Mouse (Mus musculus) liver, embryonic 15.5 days (tissue): ENCODE results near the gene Arhgef10l. TPM values are rescaled to one million over a fixed set of nuclear protein-coding genes. Genes with fewer than 3 reads are reported as not detected.

Experiments used
- ATAC-seq: fragments of 200-750 bp; cut with Nextera tagmentation; 2 replicates; pipeline ENCODE4 v1.8.0; 2017; ENCODE audit warnings: moderate number of reproducible peaks, mild to moderate bottlenecking, moderate library complexity; ENCODE audit not compliant: insufficient read depth
- H3K27ac ChIP-seq: fragments of 300-500 bp; sonication (generic); replicated peaks from 2 replicates; pipeline ENCODE4 v1.5.1; 2015; ENCODE audit warnings: mild to moderate bottlenecking, inconsistent platforms
- H3K27me3 ChIP-seq: fragments of 300-500 bp; sonication (generic); 2 replicates; pipeline ENCODE4 v1.6.1; 2015; ENCODE audit warnings: mild to moderate bottlenecking, inconsistent platforms
- H3K36me3 ChIP-seq: fragments of 300-500 bp; sonication (generic); replicated peaks from 2 replicates; pipeline ENCODE4 v1.6.1; 2015; ENCODE audit warnings: moderate library complexity, mild to moderate bottlenecking, inconsistent platforms
- H3K4me1 ChIP-seq: fragments of 300-500 bp; sonication (generic); replicated peaks from 2 replicates; pipeline ENCODE4 v1.6.1; 2015; ENCODE audit warnings: inconsistent platforms
- H3K4me2 ChIP-seq: fragments of 300-500 bp; sonication (generic); 2 replicates; pipeline ENCODE4 v1.6.1; 2015; ENCODE audit warnings: moderate library complexity, mild to moderate bottlenecking, inconsistent platforms
- H3K4me3 ChIP-seq: fragments of 300-500 bp; sonication (generic); replicated peaks from 2 replicates; pipeline ENCODE4 v1.5.1; 2015; ENCODE audit warnings: mild to moderate bottlenecking, inconsistent platforms
- H3K9ac ChIP-seq: fragments of 300-500 bp; sonication (generic); 2 replicates; pipeline ENCODE4 v1.6.1; 2015; ENCODE audit warnings: moderate library complexity, mild to moderate bottlenecking, inconsistent platforms
- H3K9me3 ChIP-seq: fragments of 300-500 bp; sonication (generic); replicated peaks from 2 replicates; pipeline ENCODE4 v1.6.1; 2016; ENCODE audit warnings: inconsistent platforms
- WGBS: fragments of 180-500 bp; shearing (Covaris S2); methylation state at CpG from one replicate; pipeline ENCODE4 v1.1.7; 2015; ENCODE audit warnings: mixed read lengths; ENCODE audit not compliant: insufficient replicate concordance; 5-methylcytosine and 5-hydroxymethylcytosine counted together
- polyA plus RNA-seq: library from polyadenylated mRNA; unstranded; fragments of >200 nt; fragmentation: Nextera tagmentation; extraction: Ambion mirVana; gene quantifications from 2 replicates; pipeline ENCODE4 v1.2.1, GENCODE M21; 2015

The Arhgef10l gene
- polyA plus RNA-seq, 1 experiment from 2014 or later = 4.8 TPM

DNA sequence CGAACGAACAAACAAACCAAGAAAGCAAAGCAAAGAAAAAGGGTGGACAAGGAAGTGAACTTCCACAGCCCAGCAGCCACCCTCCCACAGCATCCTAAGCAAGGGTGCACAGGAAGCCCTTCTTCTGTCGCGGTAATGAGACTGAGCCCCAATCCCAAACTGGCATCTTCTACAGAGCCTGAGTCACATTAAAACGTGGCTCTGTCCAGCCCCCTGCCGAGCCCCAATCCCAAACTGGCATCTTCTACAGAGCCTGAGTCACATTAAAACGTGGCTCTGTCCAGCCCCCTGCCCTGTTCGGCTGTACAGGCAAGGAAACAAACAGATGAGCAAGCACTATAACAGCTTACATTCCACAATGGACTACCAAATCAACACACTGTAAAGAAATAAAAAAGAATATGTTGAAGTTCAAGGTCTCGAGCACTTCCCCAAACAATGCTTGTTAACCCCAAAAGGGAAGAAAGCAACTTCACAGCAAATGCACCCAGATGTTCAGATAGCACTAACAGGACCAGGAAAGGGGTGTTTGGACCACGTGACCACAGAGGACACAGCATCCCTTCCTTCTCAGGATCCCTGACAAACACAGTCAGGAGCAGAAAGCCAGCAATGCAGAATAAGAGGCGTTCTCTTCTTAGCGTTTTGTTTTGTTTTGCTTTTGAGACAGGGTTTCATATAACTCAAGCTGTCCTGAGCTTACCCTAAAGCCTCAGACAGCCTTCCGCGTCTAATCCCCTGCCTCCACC is 11.8 kb downstream of the Arhgef10l start:
- WGBS = 21% methylated on average over 14 of the region's 14 CpGs
- no peak overlapping the region for H3K4me2 ChIP-seq
- ATAC-seq = no peak
- H3K4me1 ChIP-seq = peaks cover 13% of the 10 kb centered on the region
- H3K9ac ChIP-seq = no peak overlapping the region
- no peaks in the 10 kb centered on the region for H3K9me3 ChIP-seq
- H3K27ac ChIP-seq = no peak overlapping the region
- H3K27me3 ChIP-seq = peaks cover 24% of the 10 kb centered on the region
- H3K4me3 ChIP-seq = no peak overlapping the region
- no peaks in the 10 kb centered on the region for H3K36me3 ChIP-seq

- Histone ChIP-seq H3K36me3 (no peaks in the 10 kb centered on the region), H3K4me1 (peaks cover 11% of the 10 kb centered on the region; the same call in 1 of the 2 replicates), H3K4me2 (no peak overlapping the region), H3K27ac (no peak overlapping the region), H3K27me3 (peaks cover 48% of the 10 kb centered on the region), H3K4me3 (no peak overlapping the region), H3K9ac (no peak overlapping the region), H3K9me3 (no peaks in the 10 kb centered on the region)
- 42% methylated on average over 1 of the region's 1 CpGs for WGBS
- no peak for ATAC-seq
Measured at GRCm38 (mm10) chr4:140649731-140650130, 16.1 kb downstream of the Arhgef10l start.

GRCm38 (mm10) chr4:140649207-140649591 is 16.6 kb downstream of the Arhgef10l start:
- no peaks in the 10 kb centered on the region for H3K36me3 ChIP-seq
- WGBS = 36% methylated on average over 9 of the region's 9 CpGs
- H3K4me3 ChIP-seq = no peak overlapping the region
- H3K27ac ChIP-seq = no peak overlapping the region
- H3K27me3 ChIP-seq = peaks cover 48% of the 10 kb centered on the region
- no peaks in the 10 kb centered on the region for H3K9me3 ChIP-seq
- peaks cover 11% of the 10 kb centered on the region; the same call in 1 of the 2 replicates for H3K4me1 ChIP-seq
- H3K4me2 ChIP-seq = peak overlapping the region; percentile 57
- no peak for ATAC-seq
- no peak overlapping the region for H3K9ac ChIP-seq

DNA sequence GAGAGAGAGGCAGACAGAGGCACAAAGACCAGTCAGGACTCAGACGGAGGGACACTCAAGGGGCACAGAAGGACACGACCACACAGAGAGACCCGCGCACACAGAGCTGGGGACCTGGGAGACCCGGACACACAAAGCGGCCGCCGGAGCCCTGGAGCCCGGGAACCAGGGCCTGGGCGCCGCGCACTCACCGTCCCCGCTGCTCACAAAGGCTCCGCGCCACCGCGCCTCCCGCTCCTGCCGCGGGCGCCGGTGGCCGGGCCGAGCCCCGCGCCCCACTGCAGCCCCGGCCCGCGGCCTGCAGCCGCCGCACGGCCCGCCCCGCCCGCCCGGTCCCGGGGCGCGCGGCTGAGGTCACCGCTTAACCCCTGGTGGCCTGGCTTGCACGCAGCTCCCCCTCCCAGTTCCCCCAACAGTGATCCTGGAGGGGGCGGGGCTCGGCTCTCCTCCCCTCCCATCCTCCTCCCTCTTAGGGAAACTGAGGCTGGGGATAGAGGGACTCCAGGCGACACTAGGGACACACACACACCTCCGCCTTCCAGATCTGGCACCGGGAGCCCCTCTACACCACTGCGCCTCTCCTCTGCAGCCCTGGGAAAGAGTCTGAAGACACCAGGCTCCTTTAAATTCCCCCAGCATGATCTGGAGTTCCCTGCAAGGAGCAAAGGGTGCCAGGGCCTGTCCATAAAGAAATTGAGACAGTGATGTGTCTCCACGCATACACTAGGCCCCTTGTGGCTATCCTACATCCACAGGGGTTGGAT is 17.2 kb downstream of the Arhgef10l start:
- H3K27ac ChIP-seq = no peak overlapping the region
- peaks cover 45% of the 10 kb centered on the region for H3K27me3 ChIP-seq
- WGBS = 4% methylated on average over 50 of the region's 50 CpGs
- no peaks in the 10 kb centered on the region for H3K36me3 ChIP-seq
- H3K4me1 ChIP-seq = peaks cover 11% of the 10 kb centered on the region; the same call in 1 of the 2 replicates
- H3K4me2 ChIP-seq = peak overlapping the region; percentile 57
- peak overlapping the region; percentile 39 for H3K9ac ChIP-seq
- peak overlapping the region; percentile 52 for H3K4me3 ChIP-seq
- no peaks in the 10 kb centered on the region for H3K9me3 ChIP-seq
- no peak for ATAC-seq

- WGBS = 17% methylated on average over 12 of the region's 12 CpGs
- ATAC-seq = no peak
- H3K36me3 ChIP-seq = no peaks in the 10 kb centered on the region
- peak overlapping the region; percentile 52 for H3K4me3 ChIP-seq
- H3K27me3 ChIP-seq = peaks cover 40% of the 10 kb centered on the region
- H3K9me3 ChIP-seq = no peaks in the 10 kb centered on the region
- H3K9ac ChIP-seq = no peak overlapping the region
- peaks cover 11% of the 10 kb centered on the region; the same call in 1 of the 2 replicates for H3K4me1 ChIP-seq
- H3K27ac ChIP-seq = no peak overlapping the region
- peak overlapping the region; percentile 57 for H3K4me2 ChIP-seq
Measured at GRCm38 (mm10) chr4:140647711-140648421, 17.9 kb downstream of the Arhgef10l start.

DNA sequence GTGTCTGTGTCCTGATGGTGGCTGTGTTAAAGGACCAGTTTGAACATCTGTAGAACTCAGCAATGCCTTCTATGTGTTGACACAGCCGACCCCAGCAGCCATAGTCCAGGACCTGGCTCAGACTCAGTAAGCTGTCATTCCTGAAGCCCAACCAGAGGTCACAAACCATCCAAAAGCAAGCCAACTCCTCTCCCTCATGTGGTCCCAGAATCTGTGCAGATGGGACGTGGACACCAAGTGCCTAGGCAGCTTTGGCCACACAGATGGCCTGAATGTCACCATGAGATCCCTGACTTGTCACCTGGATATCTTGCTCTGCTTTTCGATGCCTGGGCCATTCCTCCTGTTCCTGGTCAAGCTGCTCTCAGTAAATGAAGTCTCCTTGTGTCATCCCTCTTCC is 20.2 kb downstream of the Arhgef10l start:
- no peaks in the 10 kb centered on the region for H3K9me3 ChIP-seq
- peaks cover 40% of the 10 kb centered on the region for H3K27me3 ChIP-seq
- no peaks in the 10 kb centered on the region for H3K36me3 ChIP-seq
- ATAC-seq = no peak
- no peak overlapping the region for H3K4me3 ChIP-seq
- 42% methylated on average over 3 of the region's 3 CpGs for WGBS
- H3K27ac ChIP-seq = no peak overlapping the region
- no peak overlapping the region for H3K4me2 ChIP-seq
- H3K9ac ChIP-seq = no peak overlapping the region
- peaks cover 11% of the 10 kb centered on the region; the same call in 1 of the 2 replicates for H3K4me1 ChIP-seq

DNA sequence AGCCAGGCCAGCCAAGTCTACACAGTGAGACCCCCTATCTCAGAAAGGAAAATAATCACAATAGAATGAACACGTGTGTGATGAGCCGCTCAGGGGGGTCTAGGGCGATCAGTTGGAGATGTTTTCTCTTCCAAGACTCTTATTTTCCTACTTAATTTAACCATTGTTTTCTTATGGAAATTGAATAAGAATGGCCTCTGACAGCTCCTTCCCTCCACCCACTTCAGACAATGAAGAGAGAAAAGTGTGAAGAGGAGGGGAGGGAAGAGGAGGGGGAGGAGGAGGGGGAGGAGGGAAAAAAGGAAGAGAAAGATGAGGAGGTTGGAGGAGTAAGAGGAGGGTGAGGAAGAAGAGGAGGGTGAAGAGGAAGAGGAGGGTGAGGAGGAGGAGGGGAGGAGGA is 21.1 kb downstream of the Arhgef10l start:
- Histone ChIP-seq H3K36me3 (no peaks in the 10 kb centered on the region), H3K27me3 (peaks cover 34% of the 10 kb centered on the region), H3K9ac (no peak overlapping the region), H3K9me3 (no peaks in the 10 kb centered on the region), H3K4me1 (peaks cover 11% of the 10 kb centered on the region; the same call in 1 of the 2 replicates), H3K4me2 (no peak overlapping the region), H3K4me3 (no peak overlapping the region), H3K27ac (no peak overlapping the region)
- ATAC-seq = no peak
- WGBS = 48% methylated on average over 3 of the region's 3 CpGs

DNA sequence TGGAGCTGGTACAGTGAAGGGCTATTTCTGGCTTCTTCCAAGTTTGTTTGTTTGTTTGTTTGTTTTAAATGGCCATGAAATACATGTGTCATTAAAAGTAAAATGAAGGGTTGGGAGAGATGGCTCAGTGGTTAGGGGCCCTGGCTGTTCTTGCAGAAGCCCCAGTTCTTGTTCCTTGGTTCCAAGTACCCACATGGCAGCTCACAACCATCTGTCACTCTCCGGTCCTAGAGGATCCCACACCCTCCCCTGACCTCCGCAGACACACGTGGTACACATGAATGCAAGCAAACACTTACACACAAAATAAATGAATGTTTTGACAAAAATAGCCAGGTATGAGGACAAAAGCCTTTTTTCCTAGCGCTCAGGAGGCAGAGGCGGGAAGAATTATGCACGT is 21.5 kb downstream of the Arhgef10l start:
- Histone ChIP-seq H3K9me3 (no peaks in the 10 kb centered on the region), H3K27me3 (peaks cover 30% of the 10 kb centered on the region), H3K4me2 (no peak overlapping the region), H3K4me3 (no peak overlapping the region), H3K27ac (no peak overlapping the region), H3K9ac (no peak overlapping the region), H3K4me1 (peaks cover 11% of the 10 kb centered on the region; the same call in 1 of the 2 replicates), H3K36me3 (no peaks in the 10 kb centered on the region)
- no peak for ATAC-seq
- WGBS = 58% methylated on average over 6 of the region's 6 CpGs

DNA sequence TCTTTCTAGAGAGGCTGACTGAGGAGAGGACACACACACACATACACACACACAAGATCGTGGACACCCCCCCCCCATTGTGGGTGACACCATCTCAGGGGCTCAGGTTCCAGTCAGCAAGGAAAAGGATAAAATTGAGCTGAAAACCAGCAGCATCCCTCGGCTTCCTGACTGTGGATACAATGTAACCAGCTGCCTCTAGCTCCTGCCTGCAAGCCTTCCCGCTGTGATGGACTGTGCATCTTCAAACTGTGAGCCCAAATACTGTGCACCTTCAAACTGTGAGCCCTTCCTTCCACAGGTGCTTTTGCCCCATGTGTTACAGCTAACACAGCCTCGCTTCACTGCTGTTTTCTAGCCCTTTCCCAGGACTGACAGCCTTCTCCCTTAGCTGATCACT is 23.4 kb downstream of the Arhgef10l start:
- no peak overlapping the region for H3K4me2 ChIP-seq
- no peaks in the 10 kb centered on the region for H3K9me3 ChIP-seq
- no peaks in the 10 kb centered on the region for H3K4me1 ChIP-seq
- ATAC-seq = no peak
- no peaks in the 10 kb centered on the region for H3K36me3 ChIP-seq
- no peak overlapping the region for H3K4me3 ChIP-seq
- peaks cover 11% of the 10 kb centered on the region for H3K27me3 ChIP-seq
- H3K27ac ChIP-seq = no peak overlapping the region
- no peak overlapping the region for H3K9ac ChIP-seq
- WGBS = 59% methylated on average over 4 of the region's 4 CpGs

GRCm38 (mm10) chr4:140641414-140641918 is 24.3 kb downstream of the Arhgef10l start:
- 47% methylated on average over 5 of the region's 5 CpGs for WGBS
- H3K9me3 ChIP-seq = no peaks in the 10 kb centered on the region
- H3K36me3 ChIP-seq = no peaks in the 10 kb centered on the region
- no peak overlapping the region for H3K4me3 ChIP-seq
- ATAC-seq = no peak
- H3K4me1 ChIP-seq = 0 out of 2 replicates have a peak, but pooled peaks cover 5% of the 10 kb centered on the region
- no peak overlapping the region for H3K27ac ChIP-seq
- H3K9ac ChIP-seq = no peak overlapping the region
- H3K4me2 ChIP-seq = no peak overlapping the region
- H3K27me3 ChIP-seq = peaks cover 2% of the 10 kb centered on the region; the same call in 1 of the 2 replicates

GRCm38 (mm10) chr4:140640668-140641067 is 25.1 kb downstream of the Arhgef10l start:
- 0 out of 2 replicates have a peak, but pooled peaks cover 11% of the 10 kb centered on the region for H3K4me1 ChIP-seq
- ATAC-seq = no peak
- H3K27me3 ChIP-seq = no peaks in the 10 kb centered on the region
- WGBS = 68% methylated on average over 9 of the region's 9 CpGs
- no peak overlapping the region for H3K4me2 ChIP-seq
- no peak overlapping the region for H3K27ac ChIP-seq
- no peak overlapping the region for H3K9ac ChIP-seq
- no peak overlapping the region for H3K4me3 ChIP-seq
- no peaks in the 10 kb centered on the region for H3K9me3 ChIP-seq
- no peaks in the 10 kb centered on the region for H3K36me3 ChIP-seq
